Mouse (Mus musculus) midbrain, embryonic 10.5 days (tissue): ENCODE results near the gene Trmt2b. TPM values are rescaled to one million over a fixed set of nuclear protein-coding genes. Genes with fewer than 3 reads are reported as not detected.
"Not testable (repeated sequence)": the region's sequence is repeated elsewhere in the genome, so short reads cannot be mapped to it uniquely, and the experiment has no call there.

Source experiments
- DNase-seq: peaks from one replicate; pipeline ENCODE4 v3.0.0-alpha.2; 2017; ENCODE audit warnings: low spot score
- H3K27ac ChIP-seq: fragments of 300-500 bp; sonication (generic); replicated peaks from 2 replicates; pipeline ENCODE4 v1.5.1; 2016; ENCODE audit warnings: mild to moderate bottlenecking
- H3K27me3 ChIP-seq: fragments of 300-500 bp; sonication (generic); 2 replicates; pipeline ENCODE4 v1.6.1; 2016; ENCODE audit warnings: low read depth, mild to moderate bottlenecking; ENCODE audit not compliant: poor library complexity, severe bottlenecking
- H3K36me3 ChIP-seq: fragments of 300-500 bp; sonication (generic); 2 replicates; pipeline ENCODE4 v1.6.1; 2016; ENCODE audit warnings: mild to moderate bottlenecking, moderate library complexity
- H3K4me1 ChIP-seq: fragments of 300-500 bp; sonication (generic); 2 replicates; pipeline ENCODE4 v1.6.1; 2016
- H3K4me3 ChIP-seq: fragments of 300-500 bp; sonication (generic); 2 replicates; pipeline ENCODE4 v1.5.1; 2016; ENCODE audit warnings: mild to moderate bottlenecking, moderate library complexity
- H3K9me3 ChIP-seq: fragments of 300-500 bp; sonication (generic); replicated peaks from 2 replicates; pipeline ENCODE4 v1.6.1; 2016; ENCODE audit warnings: mild to moderate bottlenecking
- WGBS: fragments of 180-500 bp; shearing (Covaris S2); methylation state at CpG from one replicate; pipeline ENCODE4 v1.1.7; 2016; 5-methylcytosine and 5-hydroxymethylcytosine counted together
- polyA plus RNA-seq: library from polyadenylated mRNA; unstranded; fragments of >200 nt; fragmentation: Nextera tagmentation; extraction: Ambion mirVana; gene quantifications from 2 replicates; pipeline ENCODE4 v1.2.1, GENCODE M21; 2016

Trmt2b gene
- polyA plus RNA-seq, 1 experiment from 2014 or later: 7.6 TPM

DNA sequence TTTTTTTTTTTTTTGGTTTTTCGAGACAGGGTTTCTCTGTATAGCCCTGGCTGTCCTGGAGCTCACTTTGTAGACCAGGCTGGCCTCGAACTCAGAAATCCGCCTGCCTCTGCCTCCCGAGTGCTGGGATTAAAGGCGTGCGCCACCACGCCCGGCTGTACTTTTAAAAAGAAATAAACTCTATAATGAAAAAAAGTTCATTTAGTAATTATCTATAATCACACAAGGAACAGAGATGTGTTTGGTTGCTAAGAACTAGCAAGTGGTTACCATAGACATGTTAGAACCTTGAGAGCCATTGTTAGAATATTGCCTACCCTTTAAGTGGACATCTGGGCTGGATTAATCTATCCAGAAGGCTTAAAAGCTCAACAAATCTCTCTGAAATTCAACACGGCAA is 89.6 kb downstream of the Trmt2b start, which contains the start of gene Arl13a:
Gene Arl13a (plus strand): TSS at position 301 of the 400 bp plus-strand sequence.
- peaks cover 42% of the 10 kb centered on the region for H3K27me3 ChIP-seq
- H3K27ac ChIP-seq, H3K4me3 ChIP-seq, H3K36me3 ChIP-seq, H3K4me1 ChIP-seq, DNase-seq, H3K9me3 ChIP-seq: not testable (repeated sequence)
- WGBS: 96% methylated on average over 9 of the region's 9 CpGs

DNA sequence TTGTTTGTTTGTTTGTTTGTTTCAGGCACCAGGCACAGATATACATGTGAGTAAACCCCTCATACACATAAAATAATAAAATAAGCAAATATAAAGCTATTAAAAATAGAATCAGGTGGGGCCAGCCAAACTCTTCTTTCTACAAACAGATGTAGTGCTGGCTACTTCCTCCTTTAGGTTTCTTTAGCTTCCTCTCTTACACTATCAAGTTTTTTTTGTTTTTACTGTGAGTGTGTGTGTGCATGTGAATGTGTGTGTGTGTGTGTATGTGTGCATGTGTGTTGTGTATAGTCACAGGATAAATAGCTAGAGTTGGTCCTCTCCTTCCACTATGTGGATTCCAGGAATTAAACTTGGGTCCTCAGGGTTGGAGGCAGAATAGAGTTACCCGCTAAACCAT is 102.1 kb downstream of the Trmt2b start:
- Histone ChIP-seq H3K36me3 (no peaks in the 10 kb centered on the region), H3K4me3 (no peak overlapping the region), H3K27me3 (peaks cover 49% of the 10 kb centered on the region), H3K27ac (no peak overlapping the region), H3K9me3 (no peaks in the 10 kb centered on the region), H3K4me1 (no peaks in the 10 kb centered on the region)
- no peak for DNase-seq
- 73% methylated on average over 1 of the region's 1 CpGs for WGBS

Other genes starting within 250 kb of the Trmt2b start
- gene Cstf2, start 217.8 kb downstream of the Trmt2b start, polyA plus RNA-seq: 63.6 and 67.9 TPM in 2 replicates
- gene Xkrx, start 114.9 kb downstream of the Trmt2b start, polyA plus RNA-seq: 0.05 TPM in 2 replicates
- gene Arl13a, start 89.5 kb downstream of the Trmt2b start, polyA plus RNA-seq: not detected in 2 replicates
- not detected in 2 replicates for gene Nox1, start 55.0 kb downstream of the Trmt2b start, polyA plus RNA-seq
- gene Tmem35a, start 18.2 kb upstream of the Trmt2b start, polyA plus RNA-seq: 10.7 and 18.4 TPM in 2 replicates
- 29.8 and 31.3 TPM in 2 replicates for gene Cenpi, start 31.1 kb upstream of the Trmt2b start, polyA plus RNA-seq
- gene Drp2, start 127.6 kb upstream of the Trmt2b start, polyA plus RNA-seq: 4.6 and 7.9 TPM in 2 replicates
- gene Taf7l, start 199.5 kb upstream of the Trmt2b start, polyA plus RNA-seq: not detected in 2 replicates